Mouse (Mus musculus) CH12.LX (cell line): ENCODE measurements around the gene Agfg1.

Experiments used
- CTCF ChIP-seq, 2 experiments: IDR thresholded peaks in 1 of 2; conservative IDR thresholded peaks in 1 of 2; 2 replicates each; pipeline ENCODE4 v1.5.1; 2011 to 2012; ENCODE audit warnings: low read depth in 2 of 2, low read length in 2 of 2, improper control_type of control experiment in 1 of 2, inconsistent platforms in 1 of 2, mild to moderate bottlenecking in 1 of 2, moderate library complexity in 1 of 2
- JUND ChIP-seq: conservative IDR thresholded peaks from 2 replicates; pipeline ENCODE4 v1.6.1; 2011; ENCODE audit warnings: low read depth, low read length, improper control_type of control experiment
- NRF1 ChIP-seq: IDR thresholded peaks from 2 replicates; pipeline ENCODE4 v1.6.1; 2014; ENCODE audit warnings: low read depth, mild to moderate bottlenecking, inconsistent platforms, low read length, improper control_type of control experiment, moderate library complexity
- POLR2A ChIP-seq: IDR thresholded peaks from 2 replicates; pipeline ENCODE4 v1.6.1; 2011; ENCODE audit warnings: low read depth, mild to moderate bottlenecking, improper control_type of control experiment, low read length
- SIN3A ChIP-seq: IDR thresholded peaks from 2 replicates; pipeline ENCODE4 v1.6.1; 2012; ENCODE audit warnings: low read length, improper control_type of control experiment, inconsistent platforms
- TCF12 ChIP-seq: IDR thresholded peaks from 2 replicates; pipeline ENCODE4 v1.6.1; 2014; ENCODE audit warnings: low read depth, mild to moderate bottlenecking, inconsistent platforms, low read length, improper control_type of control experiment
- USF1 ChIP-seq: IDR thresholded peaks from 2 replicates; pipeline ENCODE4 v1.6.1; 2014; ENCODE audit warnings: low read depth, mild to moderate bottlenecking, inconsistent platforms, low read length, improper control_type of control experiment

DNA sequence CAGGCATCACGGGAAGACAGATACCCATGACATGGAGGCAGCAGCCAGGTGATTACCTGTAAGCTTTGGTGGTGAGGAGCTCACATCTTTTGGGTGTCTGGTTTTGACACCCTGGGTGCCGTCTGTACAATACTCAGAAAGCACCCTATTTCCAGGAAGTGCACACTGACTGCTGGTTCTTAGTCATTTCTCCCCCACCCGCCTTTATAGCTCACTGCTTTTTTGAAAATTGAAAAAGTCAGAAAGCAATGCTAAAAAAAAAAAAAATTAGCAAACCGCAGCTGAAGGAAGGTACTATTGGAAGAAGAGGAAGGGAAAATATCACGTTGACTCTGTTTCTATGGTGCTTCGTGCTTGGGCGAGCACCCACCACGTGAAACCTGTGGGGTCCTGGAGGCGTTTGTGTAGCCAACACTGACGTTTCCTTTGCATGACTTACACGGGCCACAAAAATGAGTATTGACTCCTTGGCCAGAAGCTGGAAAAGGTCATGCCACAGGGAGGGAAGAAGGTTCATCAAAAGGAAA lies 6.7 kb upstream of the Agfg1 start:
- peak; percentile 46; the same call in 1 of the 2 replicates for TF ChIP-seq POLR2A
- TF ChIP-seq TCF12, result peak; percentile 81
- no peak for TF ChIP-seq CTCF (conservative IDR thresholded peaks at IDR 0.05 in 1 of 2, IDR thresholded peaks at IDR 0.05 in 1 of 2; ENCODE audit: low read depth in 2 of 2, low read length in 2 of 2)
- TF ChIP-seq USF1, result no peak; the same call in none of the 2 replicates
- TF ChIP-seq SIN3A, result peak; percentile 91
- TF ChIP-seq JUND, result peak; percentile 92
- TF ChIP-seq NRF1, result no peak
